In the genomic region with DNA sequence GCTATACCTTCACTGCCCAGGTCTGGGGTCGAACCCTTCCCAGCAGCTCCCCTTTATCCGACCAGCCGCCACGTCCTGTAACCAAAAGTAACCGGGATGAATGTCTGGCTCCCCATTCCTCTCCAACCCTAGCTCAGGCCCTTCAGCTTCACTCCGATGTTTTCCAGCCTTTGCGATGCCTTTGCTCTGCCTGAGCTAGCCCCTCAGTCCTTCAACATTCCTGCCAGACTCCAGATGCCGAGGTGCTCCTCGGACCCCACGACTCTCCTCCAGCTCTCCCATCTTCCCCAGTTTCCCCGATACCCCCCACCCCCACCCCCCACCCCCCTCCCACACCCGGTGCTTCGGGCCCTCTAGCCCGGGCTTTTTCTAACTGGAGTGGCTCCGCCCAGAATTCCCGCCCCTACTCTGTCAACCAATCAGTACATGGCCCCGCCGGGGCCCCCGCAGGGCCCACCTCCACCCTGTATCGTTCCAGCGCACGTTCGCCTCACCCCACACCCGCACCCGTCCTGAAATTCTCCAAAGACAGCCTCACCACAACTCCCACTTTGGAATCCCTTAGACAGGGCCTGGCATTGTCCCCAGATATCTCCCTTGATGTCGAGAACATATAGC, we compare ENCODE assay signal across 8 mouse cellular contexts. TPM values are rescaled to one million over a fixed set of nuclear protein-coding genes. Genes with fewer than 3 reads are reported as not detected.
DNase-seq lines count a peak whose midpoint lies in the region; ATAC-seq lines count a peak whose summit lies in the region.

No protein-coding gene starts in this region.

- DNase-seq in cerebellum, adult 11-12 months, result peak; percentile 43
- DNase-seq in urinary bladder, postnatal 25 days (ENCODE audit: low spot score), result peak; percentile 12
- no peak for DNase-seq in urinary bladder, adult 2 months (ENCODE audit: low spot score)
- peak; percentile 77 for DNase-seq in limb, embryonic 10.5 days (ENCODE audit: low spot score)
- no peak for DNase-seq in ovary, postnatal 10 days (ENCODE audit: low spot score)
- DNase-seq in T-cell, adult 2 months (ENCODE audit: low spot score), result no peak

- ATAC-seq in cerebellum, adult (ENCODE audit: insufficient number of reproducible peaks, low FRiP score, low TSS enrichment), result no peak
- peak; percentile 25; the same call in 1 of the 2 replicates for ATAC-seq in neural tube, embryonic 12.5 days (ENCODE audit: low FRiP score, low read depth)

- peaks cover 70% of the 10 kb centered on the region for H3K4me1 ChIP-seq in limb, embryonic 10.5 days
- H3K4me1 ChIP-seq in neural tube, embryonic 12.5 days, result peaks cover 25% of the 10 kb centered on the region

- H3K4me2 ChIP-seq in neural tube, embryonic 12.5 days (replicated peaks), result peak overlapping the region; percentile 38

- H3K4me3 ChIP-seq in limb, embryonic 10.5 days, result peak overlapping the region; percentile 60
- H3K4me3 ChIP-seq in neural tube, embryonic 12.5 days, result peak overlapping the region; percentile 23

- H3K27me3 ChIP-seq in limb, embryonic 10.5 days (ENCODE audit: low read depth, poor library complexity, severe bottlenecking), result no peaks in the 10 kb centered on the region
- H3K27me3 ChIP-seq in neural tube, embryonic 12.5 days (replicated peaks), result no peaks in the 10 kb centered on the region

- peaks cover 13% of the 10 kb centered on the region for H3K9me3 ChIP-seq in limb, embryonic 10.5 days (replicated peaks)
- peaks cover 4% of the 10 kb centered on the region; the same call in 1 of the 2 replicates for H3K9me3 ChIP-seq in neural tube, embryonic 12.5 days

- WGBS in limb, embryonic 10.5 days, result 42% methylated on average over 26 of the region's 26 CpGs
- 43% methylated on average over 26 of the region's 26 CpGs for WGBS in neural tube, embryonic 12.5 days

- H3K36me3 ChIP-seq in limb, embryonic 10.5 days, result peaks cover 16% of the 10 kb centered on the region
- H3K36me3 ChIP-seq in neural tube, embryonic 12.5 days, result no peaks in the 10 kb centered on the region

- peak overlapping the region; percentile 91 for H3K27ac ChIP-seq in limb, embryonic 10.5 days
- H3K27ac ChIP-seq in neural tube, embryonic 12.5 days, result no peak overlapping the region

- peak overlapping the region; percentile 49 for H3K9ac ChIP-seq in neural tube, embryonic 12.5 days

RNA-seq across cellular contexts. Expression of gene Mrpl23, which starts 45.4 kb away (rescaled TPM):
- polyA plus RNA-seq in urinary bladder, adult 2 months (2012; rRNA removed), result 76.2 and 102 TPM in 2 replicates
- 25.9 and 33.7 TPM in 2 replicates for polyA plus RNA-seq in limb, embryonic 10.5 days (2016; fragmentation: Nextera tagmentation; extraction: Ambion mirVana)
- polyA plus RNA-seq in neural tube, embryonic 12.5 days (2016; fragmentation: Nextera tagmentation; extraction: Ambion mirVana), result 13.5 and 14.7 TPM in 2 replicates

Comparison
In these comparisons a context has a peak if more than half of its experiments do, and no peak if none do; other contexts are left out.
1. DNase-seq: peak in cerebellum, adult 11-12 months (single experiment), urinary bladder, postnatal 25 days (single experiment) and limb, embryonic 10.5 days (single experiment); none in urinary bladder, adult 2 months (single experiment), ovary, postnatal 10 days (single experiment) and T-cell, adult 2 months (single experiment).